Mouse (Mus musculus) spleen, adult 2 months (tissue): ENCODE results near the gene Slc6a19.

Source experiments
- CTCF ChIP-seq: fragments of 200-500 bp; IDR thresholded peaks from 2 replicates; pipeline ENCODE4 v1.5.1; 2011; ENCODE audit warnings: mild to moderate bottlenecking, inconsistent platforms; ENCODE audit not compliant: insufficient read depth, insufficient read length, insufficient replicate concordance; ENCODE audit errors: extremely low read depth
- POLR2A ChIP-seq: fragments of 200-500 bp; IDR thresholded peaks from 2 replicates; pipeline ENCODE4 v1.6.1; 2011; ENCODE audit warnings: low read depth, low read length, inconsistent platforms

DNA sequence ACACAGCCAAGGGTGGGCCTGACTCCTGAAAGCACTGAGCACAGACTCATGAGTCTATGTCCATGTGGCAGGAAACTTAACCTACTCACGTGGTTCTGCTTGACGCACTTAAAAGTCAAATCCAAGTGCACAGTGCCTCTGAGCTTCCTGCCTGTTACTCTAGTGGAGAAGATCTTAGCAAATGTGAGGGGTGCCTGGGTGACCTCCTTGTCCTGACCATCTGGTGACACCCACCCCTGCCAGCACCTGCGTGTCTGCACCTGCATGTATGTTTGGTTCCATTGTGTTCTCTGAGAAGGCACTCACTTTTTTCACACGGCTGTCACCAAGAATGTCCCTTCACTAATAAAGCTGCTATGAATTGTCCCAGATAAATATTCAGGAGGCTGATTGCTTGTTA, 63.4 kb downstream of the Slc6a19 start:
- no peak for TF ChIP-seq CTCF
- TF ChIP-seq POLR2A = no peak
